Mouse (Mus musculus) heart, embryonic 15.5 days (tissue): ENCODE measurements around the gene Pink1. TPM values are rescaled to one million over a fixed set of nuclear protein-coding genes. Genes with fewer than 3 reads are reported as not detected.

Experiments
- ATAC-seq: fragments of 200-750 bp; cut with Nextera tagmentation; replicated peaks from 2 replicates; pipeline ENCODE4 v1.8.0; 2017; ENCODE audit warnings: low read depth, moderate TSS enrichment; ENCODE audit not compliant: insufficient number of reproducible peaks, insufficient read depth, low FRiP score
- H3K27ac ChIP-seq: fragments of 300-500 bp; sonication (generic); 2 replicates; pipeline ENCODE4 v1.5.1; 2015; ENCODE audit warnings: mild to moderate bottlenecking, inconsistent platforms
- H3K27me3 ChIP-seq: fragments of 300-500 bp; sonication (generic); 2 replicates; pipeline ENCODE4 v1.6.1; 2015; ENCODE audit warnings: inconsistent platforms
- H3K36me3 ChIP-seq: fragments of 300-500 bp; sonication (generic); 2 replicates; pipeline ENCODE4 v1.6.1; 2015; ENCODE audit warnings: mild to moderate bottlenecking, inconsistent platforms
- H3K4me1 ChIP-seq: fragments of 300-500 bp; sonication (generic); replicated peaks from 2 replicates; pipeline ENCODE4 v1.6.1; 2015; ENCODE audit warnings: inconsistent platforms
- H3K4me2 ChIP-seq: fragments of 300-500 bp; sonication (generic); 2 replicates; pipeline ENCODE4 v1.6.1; 2015; ENCODE audit warnings: inconsistent platforms, mild to moderate bottlenecking, moderate library complexity
- H3K4me3 ChIP-seq: fragments of 300-500 bp; sonication (generic); 2 replicates; pipeline ENCODE4 v1.5.1; 2015; ENCODE audit warnings: mild to moderate bottlenecking, inconsistent platforms
- H3K9ac ChIP-seq: fragments of 300-500 bp; sonication (generic); 2 replicates; pipeline ENCODE4 v1.6.1; 2015; ENCODE audit warnings: mild to moderate bottlenecking, inconsistent platforms
- H3K9me3 ChIP-seq: fragments of 300-500 bp; sonication (generic); replicated peaks from 2 replicates; pipeline ENCODE4 v1.6.1; 2016; ENCODE audit warnings: inconsistent platforms
- WGBS: fragments of 180-500 bp; shearing (Covaris S2); methylation state at CpG from one replicate; pipeline ENCODE4 v1.1.7; 2015; ENCODE audit warnings: mixed read lengths; 5-methylcytosine and 5-hydroxymethylcytosine counted together
- microRNA-seq: library from miRNA; unstranded; fragments of <30 nt; microRNA quantifications from one replicate; pipeline ENCODE4, GENCODE M21; 2016
- polyA plus RNA-seq: library from polyadenylated mRNA; unstranded; fragments of >200 nt; fragmentation: Nextera tagmentation; extraction: Ambion mirVana; gene quantifications from 2 replicates; pipeline ENCODE4 v1.2.1, GENCODE M21; 2015

Gene Pink1
- polyA plus RNA-seq, 1 experiment from 2014 or later = 72.4 TPM

GRCm38 (mm10) chr4:138292028-138292427, 34.1 kb downstream of the Pink1 start:
- Histone ChIP-seq H3K27ac (no peak overlapping the region), H3K4me2 (no peak overlapping the region), H3K36me3 (no peaks in the 10 kb centered on the region), H3K9ac (no peak overlapping the region), H3K4me3 (no peak overlapping the region), H3K4me1 (no peaks in the 10 kb centered on the region), H3K9me3 (no peaks in the 10 kb centered on the region), H3K27me3 (no peaks in the 10 kb centered on the region)
- WGBS = 83% methylated on average over 13 of the region's 13 CpGs
- no peak for ATAC-seq

DNA sequence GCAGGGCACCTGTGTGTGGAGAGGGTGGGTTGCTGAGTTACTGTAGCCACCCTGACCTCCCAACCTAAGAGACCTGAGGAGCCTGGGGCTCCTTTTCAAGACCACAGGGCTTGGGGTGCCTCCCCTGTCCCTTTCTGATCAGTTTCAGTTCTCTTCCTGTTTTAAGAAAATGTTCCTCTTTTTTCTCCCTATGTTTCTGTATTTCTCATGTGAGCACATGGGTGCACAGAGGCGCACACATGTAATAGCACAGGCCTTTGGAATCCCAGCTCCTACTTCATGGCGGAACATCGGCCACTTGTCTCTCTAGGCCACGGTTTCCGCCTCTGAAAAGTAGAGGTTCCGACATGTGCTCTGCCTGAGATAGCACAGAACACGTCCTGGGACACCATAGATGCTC, 37.4 kb downstream of the Pink1 start:
- Histone ChIP-seq H3K4me2 (no peak overlapping the region), H3K4me3 (no peak overlapping the region), H3K36me3 (no peaks in the 10 kb centered on the region), H3K9me3 (no peaks in the 10 kb centered on the region), H3K27ac (no peak overlapping the region), H3K9ac (no peak overlapping the region), H3K4me1 (no peaks in the 10 kb centered on the region), H3K27me3 (no peaks in the 10 kb centered on the region)
- ATAC-seq = no peak
- 79% methylated on average over 7 of the region's 7 CpGs for WGBS

- no peak overlapping the region for H3K4me2 ChIP-seq
- no peak overlapping the region for H3K9ac ChIP-seq
- H3K36me3 ChIP-seq = no peaks in the 10 kb centered on the region
- H3K9me3 ChIP-seq = no peaks in the 10 kb centered on the region
- no peaks in the 10 kb centered on the region for H3K27me3 ChIP-seq
- 78% methylated on average over 12 of the region's 12 CpGs for WGBS
- H3K4me3 ChIP-seq = no peak overlapping the region
- H3K4me1 ChIP-seq = no peaks in the 10 kb centered on the region
- no peak for ATAC-seq
- H3K27ac ChIP-seq = no peak overlapping the region
These were observed 39.7 kb downstream of the Pink1 start for GRCm38 (mm10) chr4:138286411-138286810.

- Histone ChIP-seq H3K9me3 (no peaks in the 10 kb centered on the region), H3K36me3 (no peaks in the 10 kb centered on the region), H3K4me3 (no peak overlapping the region), H3K4me2 (no peak overlapping the region), H3K27ac (no peak overlapping the region), H3K27me3 (no peaks in the 10 kb centered on the region), H3K4me1 (no peaks in the 10 kb centered on the region), H3K9ac (no peak overlapping the region)
- 25% methylated on average over 4 of the region's 4 CpGs for WGBS
- no peak for ATAC-seq
These were observed 43.3 kb downstream of the Pink1 start for GRCm38 (mm10) chr4:138282834-138283233.

GRCm38 (mm10) chr4:138278346-138278745, 47.8 kb downstream of the Pink1 start:
- H3K4me1 ChIP-seq = no peaks in the 10 kb centered on the region
- H3K27ac ChIP-seq = no peak overlapping the region
- H3K4me2 ChIP-seq = no peak overlapping the region
- 53% methylated on average over 7 of the region's 7 CpGs for WGBS
- no peaks in the 10 kb centered on the region for H3K36me3 ChIP-seq
- ATAC-seq = no peak
- H3K27me3 ChIP-seq = 0 out of 2 replicates have a peak, but pooled peaks cover 8% of the 10 kb centered on the region
- no peaks in the 10 kb centered on the region for H3K9me3 ChIP-seq
- no peak overlapping the region for H3K9ac ChIP-seq
- no peak overlapping the region for H3K4me3 ChIP-seq

- Histone ChIP-seq H3K9ac (no peak overlapping the region), H3K27ac (no peak overlapping the region), H3K36me3 (no peaks in the 10 kb centered on the region), H3K27me3 (peaks cover 13% of the 10 kb centered on the region; the same call in 1 of the 2 replicates), H3K9me3 (no peaks in the 10 kb centered on the region), H3K4me1 (peaks cover 5% of the 10 kb centered on the region; the same call in 1 of the 2 replicates), H3K4me2 (no peak overlapping the region), H3K4me3 (no peak overlapping the region)
- ATAC-seq = peak; percentile 68
- WGBS = 40% methylated on average over 14 of the region's 14 CpGs
These were observed 53.8 kb downstream of the Pink1 start for GRCm38 (mm10) chr4:138272011-138272997.

GRCm38 (mm10) chr4:138267869-138268268, 58.2 kb downstream of the Pink1 start:
- Histone ChIP-seq H3K9ac (no peak overlapping the region), H3K4me3 (no peak overlapping the region), H3K36me3 (no peaks in the 10 kb centered on the region), H3K27me3 (peaks cover 13% of the 10 kb centered on the region), H3K4me2 (no peak overlapping the region), H3K4me1 (peaks cover 5% of the 10 kb centered on the region; the same call in 1 of the 2 replicates), H3K9me3 (no peaks in the 10 kb centered on the region), H3K27ac (no peak overlapping the region)
- 85% methylated on average over 10 of the region's 10 CpGs for WGBS
- ATAC-seq = no peak

Small RNAs within 50 kb of the gene (microRNA-seq; reads per million reads assigned to microRNA genes)
- gene Gm27646 = not detected
- 1.7 reads per million for gene Mir7019

Other genes starting within 250 kb of the Pink1 start
- 96.1 and 97.9 TPM in 2 replicates for gene Hp1bp3, start 110.0 kb downstream of the Pink1 start, polyA plus RNA-seq
- gene Sh2d5, start 75.9 kb downstream of the Pink1 start, polyA plus RNA-seq = 0.31 and 0.36 TPM in 2 replicates
- 0.57 and 1.2 TPM in 2 replicates for gene Kif17, start 75.9 kb downstream of the Pink1 start, polyA plus RNA-seq
- 230 and 277 TPM in 2 replicates for gene Ddost, start 21.6 kb downstream of the Pink1 start, polyA plus RNA-seq
- 8.9 and 9.2 TPM in 2 replicates for gene Cda, start 41.7 kb upstream of the Pink1 start, polyA plus RNA-seq
- 0.22 TPM in 1 of 2 replicates, not detected in the other for gene Fam43b, start 70.2 kb upstream of the Pink1 start, polyA plus RNA-seq
- gene Mul1, start 108.4 kb upstream of the Pink1 start, polyA plus RNA-seq = 22.2 and 22.7 TPM in 2 replicates
- gene Camk2n1, start 128.0 kb upstream of the Pink1 start, polyA plus RNA-seq = 1.3 and 1.5 TPM in 2 replicates